Comparison of ENCODE assay signal across 8 mouse cellular contexts in genomic region chr8:120665726-120666455, GRCm38 (mm10). TPM values are rescaled to one million over a fixed set of nuclear protein-coding genes. Genes with fewer than 3 reads are reported as not detected.
DNase-seq lines count a peak whose midpoint lies in the region; ATAC-seq and TF ChIP-seq lines count a peak whose summit lies in the region.

No protein-coding gene starts in this region.

- H3K4me2 ChIP-seq in liver, embryonic 11.5 days: peak overlapping the region; percentile 81
- H3K4me2 ChIP-seq in stomach, postnatal 0 days (replicated peaks; ENCODE audit: low read depth): peak overlapping the region; percentile 76

- H3K36me3 ChIP-seq in MEL (ENCODE audit: control insufficient read depth in 1 of 2, insufficient read depth in 2 of 2, low read length in 2 of 2): peaks cover 8 to 22% of the 10 kb centered on the region in 2 experiments
- peaks cover 39% of the 10 kb centered on the region for H3K36me3 ChIP-seq in forebrain, embryonic 10.5 days (replicated peaks)
- peaks cover 10% of the 10 kb centered on the region for H3K36me3 ChIP-seq in liver, embryonic 11.5 days (ENCODE audit: control insufficient read depth, insufficient read depth, low read length)
- H3K36me3 ChIP-seq in stomach, postnatal 0 days (ENCODE audit: control insufficient read depth, insufficient read depth, low read length): no peaks in the 10 kb centered on the region; the same call in 1 of the 2 replicates

- TF ChIP-seq POLR2A in MEL (IDR thresholded peaks at IDR 0.05; ENCODE audit: control insufficient read depth in 1 of 2, insufficient read depth in 1 of 2, low read depth in 1 of 2, low read length in 2 of 2, poor library complexity in 1 of 2): no peak

- peaks cover 79% of the 10 kb centered on the region for H3K79me2 ChIP-seq in MEL (ENCODE audit: control insufficient read depth, insufficient read depth, low read length, poor library complexity)

- ATAC-seq in liver, embryonic 11.5 days (replicated peaks; ENCODE audit: low FRiP score): no peak
- ATAC-seq in stomach, postnatal 0 days (ENCODE audit: low FRiP score, low TSS enrichment): no peak
- no peak for ATAC-seq in cerebellum, adult (ENCODE audit: insufficient number of reproducible peaks, low FRiP score, low TSS enrichment)

- peaks cover 0 to 18% of the 10 kb centered on the region in 2 experiments; a peak in 2 of 4 replicates for H3K4me1 ChIP-seq in MEL (ENCODE audit: control insufficient read depth in 1 of 2, insufficient read depth in 2 of 2, low read length in 2 of 2)
- peaks cover 53% of the 10 kb centered on the region for H3K4me1 ChIP-seq in forebrain, embryonic 10.5 days
- H3K4me1 ChIP-seq in liver, embryonic 11.5 days (replicated peaks; ENCODE audit: control insufficient read depth, insufficient read depth, low read length): peaks cover 37% of the 10 kb centered on the region
- peaks cover 8% of the 10 kb centered on the region for H3K4me1 ChIP-seq in stomach, postnatal 0 days (replicated peaks; ENCODE audit: control insufficient read depth, insufficient read depth)

- H3K27me3 ChIP-seq in MEL (ENCODE audit: control insufficient read depth in 1 of 2, insufficient read depth in 2 of 2, low read length in 2 of 2): no peaks in the 10 kb centered on the region
- H3K27me3 ChIP-seq in forebrain, embryonic 10.5 days (ENCODE audit: poor library complexity, severe bottlenecking): no peaks in the 10 kb centered on the region
- no peaks in the 10 kb centered on the region for H3K27me3 ChIP-seq in liver, embryonic 11.5 days (replicated peaks; ENCODE audit: control insufficient read depth, insufficient read depth, low read length)
- H3K27me3 ChIP-seq in stomach, postnatal 0 days (ENCODE audit: control insufficient read depth, insufficient read depth, low read length): no peaks in the 10 kb centered on the region

- peak overlapping the region; percentile 11 to 100; a peak in 2 of 4 replicates for H3K4me3 ChIP-seq in MEL (ENCODE audit: control insufficient read depth in 1 of 2, insufficient read depth in 1 of 2, low read depth in 2 of 2, low read length in 2 of 2)
- peak overlapping the region; percentile 94 for H3K4me3 ChIP-seq in forebrain, embryonic 10.5 days
- peak overlapping the region; percentile 75 for H3K4me3 ChIP-seq in liver, embryonic 11.5 days (ENCODE audit: low read depth, low read length)
- H3K4me3 ChIP-seq in stomach, postnatal 0 days (ENCODE audit: low read depth, low read length): no peak overlapping the region

- peak in 2 of 3 experiments; percentile 61 to 62; a peak in 4 of 6 replicates for TF ChIP-seq CTCF in MEL (IDR thresholded peaks at IDR 0.05 in 2 of 3, conservative IDR thresholded peaks at IDR 0.05 in 1 of 3; ENCODE audit: control insufficient read depth in 1 of 3, insufficient read depth in 1 of 3, low read depth in 2 of 3, low read length in 3 of 3, poor library complexity in 1 of 3, severe bottlenecking in 1 of 3)
- peak; percentile 52 for TF ChIP-seq CTCF in stomach, postnatal 0 days (IDR thresholded peaks at IDR 0.05; ENCODE audit: low read depth)

- no peak; the same call in 1 of the 2 replicates for TF ChIP-seq RAD21 in MEL (IDR thresholded peaks at IDR 0.05; ENCODE audit: low read depth, low read length)

- H3K9me3 ChIP-seq in MEL (replicated peaks; ENCODE audit: insufficient read depth, low read length): no peaks in the 10 kb centered on the region
- H3K9me3 ChIP-seq in forebrain, embryonic 10.5 days: no peaks in the 10 kb centered on the region
- no peaks in the 10 kb centered on the region for H3K9me3 ChIP-seq in liver, embryonic 11.5 days (ENCODE audit: control insufficient read depth, low read length)
- H3K9me3 ChIP-seq in stomach, postnatal 0 days (ENCODE audit: control insufficient read depth, low read length): no peaks in the 10 kb centered on the region

- no peak overlapping the region for H3K9ac ChIP-seq in MEL (ENCODE audit: control insufficient read depth, low read depth, low read length, poor library complexity, severe bottlenecking)
- peak overlapping the region; percentile 23; the same call in 1 of the 2 replicates for H3K9ac ChIP-seq in liver, embryonic 11.5 days (ENCODE audit: low read depth, low read length)
- peak overlapping the region; percentile 92 for H3K9ac ChIP-seq in stomach, postnatal 0 days (ENCODE audit: low read length)

- no peak overlapping the region for H3K27ac ChIP-seq in MEL (ENCODE audit: control insufficient read depth, low read depth, low read length)
- H3K27ac ChIP-seq in forebrain, embryonic 10.5 days: no peak overlapping the region
- no peak overlapping the region for H3K27ac ChIP-seq in liver, embryonic 11.5 days (ENCODE audit: low read depth, low read length)
- peak overlapping the region; percentile 73 for H3K27ac ChIP-seq in stomach, postnatal 0 days (replicated peaks)

- no peak for TF ChIP-seq EP300 in MEL (IDR thresholded peaks at IDR 0.05; ENCODE audit: low read depth in 1 of 2, low read length in 2 of 2)
- TF ChIP-seq EP300 in stomach, postnatal 0 days (optimal IDR thresholded peaks at IDR 0.05): no peak

- peak; percentile 37 for DNase-seq in kidney, adult 9 months
- no peak for DNase-seq in kidney, adult 11 months
- peak; percentile 76 for DNase-seq in MEL (ENCODE audit: low read depth, low spot score)
- no peak for DNase-seq in forebrain, embryonic 10.5 days (ENCODE audit: extremely low spot score, low spot score)
- DNase-seq in liver, embryonic 11.5 days (ENCODE audit: low spot score): no peak
- DNase-seq in stomach, postnatal 0 days (ENCODE audit: low spot score): no peak
- DNase-seq in adrenal gland, adult 18-20 months (ENCODE audit: low spot score in 2 of 2): no peak

- 77% methylated on average over 3 of the region's 3 CpGs for WGBS in forebrain, embryonic 10.5 days
- 74% methylated on average over 3 of the region's 3 CpGs for WGBS in liver, embryonic 11.5 days
- 68% methylated on average over 3 of the region's 3 CpGs for WGBS in stomach, postnatal 0 days

TF ChIP-seq in MEL, 35 proteins besides CTCF, POLR2A, EP300 and RAD21:
- TF ChIP-seq SMC3 (IDR thresholded peaks at IDR 0.05; ENCODE audit: low read depth, low read length) (peak; percentile 29), NRF1 (IDR thresholded peaks at IDR 0.05; ENCODE audit: insufficient read depth, low read depth, low read length, poor library complexity, severe bottlenecking) (no peak), BHLHE40 (IDR thresholded peaks at IDR 0.05; ENCODE audit: borderline replicate concordance, low read depth, low read length) (no peak)

RNA-seq across cellular contexts. Expression of gene Gm27021, which starts 2.0 kb away (rescaled TPM):
- total RNA-seq in MEL (2012; rRNA removed): 0.54 TPM in 1 of 2 replicates, not detected in the other
- polyA plus RNA-seq in MEL (2012; ENCODE audit: insufficient read depth in 1 of 2, insufficient read length in 2 of 2, low read depth in 1 of 2, low replicate concordance in 2 of 2, missing spikeins in 1 of 2): under 1 TPM in 1 of 2 experiments, not detected in 1; 0.21 TPM
- 3.2 and 4.0 TPM in 2 replicates for polyA plus RNA-seq in forebrain, embryonic 10.5 days (2016; fragmentation: Nextera tagmentation; extraction: Ambion mirVana)
- polyA plus RNA-seq in liver, embryonic 11.5 days (2014; fragmentation: Nextera tagmentation; extraction: Ambion mirVana): 0.69 and 2.4 TPM in 2 replicates
- 2.1 and 4.7 TPM in 2 replicates for polyA plus RNA-seq in stomach, postnatal 0 days (2015; fragmentation: Nextera tagmentation; extraction: Ambion mirVana)
- not detected for total RNA-seq in adrenal gland, adult 18-20 months (2021)

RNA-seq across cellular contexts. Expression of gene Cox4i1, which starts 2.1 kb away (rescaled TPM):
- 1,299 and 1,431 TPM in 2 replicates for total RNA-seq in MEL (2012; rRNA removed)
- polyA plus RNA-seq in MEL (2012; ENCODE audit: insufficient read depth in 1 of 2, insufficient read length in 2 of 2, low read depth in 1 of 2, low replicate concordance in 2 of 2, missing spikeins in 1 of 2): 1,000 to 10,000 TPM; 1,011 to 2,173 TPM
- 865 and 885 TPM in 2 replicates for polyA plus RNA-seq in forebrain, embryonic 10.5 days (2016; fragmentation: Nextera tagmentation; extraction: Ambion mirVana)
- polyA plus RNA-seq in liver, embryonic 11.5 days (2014; fragmentation: Nextera tagmentation; extraction: Ambion mirVana): 1,052 and 1,118 TPM in 2 replicates
- 1,419 and 1,437 TPM in 2 replicates for polyA plus RNA-seq in stomach, postnatal 0 days (2015; fragmentation: Nextera tagmentation; extraction: Ambion mirVana)
- total RNA-seq in adrenal gland, adult 18-20 months (2021): 1,000 to 10,000 TPM; 1,414 to 1,997 TPM

RNA-seq across cellular contexts. Expression of gene Emc8, which starts 2.5 kb away (rescaled TPM):
- 180 and 187 TPM in 2 replicates for total RNA-seq in MEL (2012; rRNA removed)
- 100 to 1,000 TPM in 1 of 2 experiments, not detected in 1; 269 TPM for polyA plus RNA-seq in MEL (2012; ENCODE audit: insufficient read depth in 1 of 2, insufficient read length in 2 of 2, low read depth in 1 of 2, low replicate concordance in 2 of 2, missing spikeins in 1 of 2)
- polyA plus RNA-seq in forebrain, embryonic 10.5 days (2016; fragmentation: Nextera tagmentation; extraction: Ambion mirVana): 379 and 400 TPM in 2 replicates
- 265 and 295 TPM in 2 replicates for polyA plus RNA-seq in liver, embryonic 11.5 days (2014; fragmentation: Nextera tagmentation; extraction: Ambion mirVana)
- 149 and 162 TPM in 2 replicates for polyA plus RNA-seq in stomach, postnatal 0 days (2015; fragmentation: Nextera tagmentation; extraction: Ambion mirVana)
- total RNA-seq in adrenal gland, adult 18-20 months (2021): 100 to 1,000 TPM in 1 of 2 experiments, 10 to 100 TPM in 1; 87.1 to 118 TPM

RNA-seq across cellular contexts. Expression of gene 1190005I06Rik, which starts 18.5 kb away (rescaled TPM):
- 2.0 and 2.3 TPM in 2 replicates for total RNA-seq in MEL (2012; rRNA removed)
- 1 to 10 TPM in 1 of 2 experiments, not detected in 1; 2.1 TPM for polyA plus RNA-seq in MEL (2012; ENCODE audit: insufficient read depth in 1 of 2, insufficient read length in 2 of 2, low read depth in 1 of 2, low replicate concordance in 2 of 2, missing spikeins in 1 of 2)
- polyA plus RNA-seq in forebrain, embryonic 10.5 days (2016; fragmentation: Nextera tagmentation; extraction: Ambion mirVana): 2.3 and 2.8 TPM in 2 replicates
- 1.6 and 4.1 TPM in 2 replicates for polyA plus RNA-seq in liver, embryonic 11.5 days (2014; fragmentation: Nextera tagmentation; extraction: Ambion mirVana)
- polyA plus RNA-seq in stomach, postnatal 0 days (2015; fragmentation: Nextera tagmentation; extraction: Ambion mirVana): 12.2 and 14.0 TPM in 2 replicates
- 10 to 100 TPM; 12.3 to 21.3 TPM for total RNA-seq in adrenal gland, adult 18-20 months (2021)

Comparison
In these comparisons a context has a peak if more than half of its experiments do, and no peak if none do; other contexts are left out.
1. DNase-seq: peak in kidney, adult 9 months (single experiment) and MEL (single experiment); none in kidney, adult 11 months (single experiment), forebrain, embryonic 10.5 days (single experiment), liver, embryonic 11.5 days (single experiment), stomach, postnatal 0 days (single experiment) and adrenal gland, adult 18-20 months (0 of 2).